Mouse (Mus musculus) yolk sac, embryonic 10.5 days (tissue): ENCODE results near the gene Galns.
"Not testable (repeated sequence)": the region's sequence is repeated elsewhere in the genome, so short reads cannot be mapped to it uniquely, and the experiment has no call there.

Experiments
- DNase-seq: peaks from one replicate; pipeline ENCODE4 v3.0.0-alpha.2; 2017; ENCODE audit warnings: low spot score

The Galns gene

GRCm38 (mm10) chr8:122633205-122633604 is 21.9 kb upstream of the Galns start:
- DNase-seq = no peak

GRCm38 (mm10) chr8:122632134-122632533 is 20.9 kb upstream of the Galns start:
- DNase-seq = not testable (repeated sequence)

- DNase-seq = no peak
Observed at GRCm38 (mm10) chr8:122630696-122631095, 19.4 kb upstream of the Galns start.

DNA sequence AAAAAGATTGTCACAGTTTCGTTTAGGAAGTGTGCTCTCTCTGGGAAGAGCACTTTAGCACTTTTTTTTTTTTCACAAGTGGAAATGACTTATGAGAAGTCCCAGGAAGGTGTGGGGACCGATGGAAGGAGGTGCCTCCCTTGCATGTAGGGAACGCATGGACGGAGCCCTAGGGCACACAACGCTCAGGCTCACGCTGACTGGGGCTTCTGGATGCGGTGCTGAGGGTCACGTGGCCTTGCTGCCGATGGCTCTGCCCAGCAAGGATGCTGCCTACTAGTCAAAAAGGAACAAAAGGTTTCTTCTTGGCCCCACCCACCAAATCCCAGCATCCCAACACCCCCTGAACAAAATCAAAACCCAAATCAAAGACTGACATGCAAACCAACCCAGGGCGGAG is 18.1 kb upstream of the Galns start:
- no peak for DNase-seq

DNA sequence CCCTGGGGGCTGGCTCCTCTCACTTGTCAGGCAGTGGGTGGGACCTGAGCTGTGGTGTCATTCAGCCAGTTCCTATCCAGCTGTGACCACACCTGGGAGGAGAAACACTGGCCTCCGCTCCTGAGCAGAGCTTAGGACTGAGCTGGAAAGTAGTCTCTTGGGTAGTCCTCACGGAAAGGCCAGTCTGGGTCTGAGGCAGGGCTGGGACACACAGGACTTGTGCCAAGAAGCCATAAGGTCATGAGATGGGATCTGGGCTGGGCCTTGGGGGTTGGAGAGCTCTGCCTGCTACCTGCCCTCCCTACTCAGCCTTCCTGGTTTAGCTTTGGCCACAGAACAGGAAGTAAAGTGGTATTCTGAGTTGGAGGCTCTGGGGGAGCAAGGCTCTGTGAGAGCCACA is 15.6 kb upstream of the Galns start:
- DNase-seq = no peak

DNA sequence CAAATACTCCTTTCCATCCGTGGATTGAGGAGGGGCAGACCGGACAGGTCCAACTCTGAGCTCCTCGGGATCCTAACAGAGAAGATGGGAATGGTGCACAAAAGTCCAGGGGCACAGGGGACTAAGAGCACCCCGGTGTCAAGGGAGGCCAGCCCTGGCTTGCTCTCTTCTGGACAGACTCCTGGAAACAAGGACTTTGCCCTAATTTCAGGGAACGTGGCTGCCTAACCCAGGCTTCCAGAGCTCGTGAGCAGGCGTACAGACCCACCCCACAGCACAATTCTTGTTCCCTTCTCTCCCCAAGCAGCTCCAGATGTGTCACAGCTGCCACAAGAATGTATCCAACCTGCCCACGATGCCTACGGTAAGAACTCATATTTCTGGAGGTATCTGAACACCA is 14.5 kb upstream of the Galns start:
- DNase-seq = no peak

GRCm38 (mm10) chr8:122624653-122625052 is 13.4 kb upstream of the Galns start:
- no peak for DNase-seq

DNA sequence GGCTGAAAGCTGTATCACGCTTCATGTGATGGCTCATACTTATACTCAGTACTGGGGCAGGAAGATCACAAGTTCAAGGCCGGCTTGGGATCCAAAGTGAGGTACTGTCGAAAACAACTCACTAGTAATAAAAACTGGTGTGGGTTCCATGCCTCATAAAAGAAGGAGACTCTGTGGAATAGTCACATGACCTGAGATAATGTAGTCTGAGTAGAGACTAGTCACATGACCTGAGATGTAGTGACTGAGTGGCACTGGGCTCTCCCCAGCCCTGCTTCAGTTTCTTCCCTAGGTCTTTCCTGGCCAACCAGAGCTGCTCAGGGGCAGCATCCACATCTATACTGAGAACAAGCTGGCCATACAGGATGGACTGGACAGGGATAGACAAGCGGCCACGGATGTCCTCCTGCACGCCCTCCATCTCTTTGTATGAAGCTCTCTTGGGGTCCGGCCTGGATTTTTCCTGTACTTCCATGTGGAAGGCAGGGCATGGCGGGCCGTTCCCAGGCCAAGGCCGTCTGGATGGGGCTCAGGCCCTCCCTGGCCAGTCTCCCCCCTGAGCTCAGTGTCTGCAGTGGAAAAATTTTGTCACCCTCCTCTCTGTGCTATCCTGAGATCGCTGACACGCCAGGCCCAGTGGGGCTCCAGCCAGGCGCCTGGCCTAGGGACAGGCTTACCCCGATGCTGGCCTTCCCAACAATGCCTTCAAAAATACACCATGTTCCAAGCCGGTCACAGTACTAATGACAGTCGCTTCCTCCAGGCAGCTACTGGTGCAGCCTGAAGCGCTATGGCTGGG is 12.8 kb upstream of the Galns start:
- DNase-seq = no peak

DNA sequence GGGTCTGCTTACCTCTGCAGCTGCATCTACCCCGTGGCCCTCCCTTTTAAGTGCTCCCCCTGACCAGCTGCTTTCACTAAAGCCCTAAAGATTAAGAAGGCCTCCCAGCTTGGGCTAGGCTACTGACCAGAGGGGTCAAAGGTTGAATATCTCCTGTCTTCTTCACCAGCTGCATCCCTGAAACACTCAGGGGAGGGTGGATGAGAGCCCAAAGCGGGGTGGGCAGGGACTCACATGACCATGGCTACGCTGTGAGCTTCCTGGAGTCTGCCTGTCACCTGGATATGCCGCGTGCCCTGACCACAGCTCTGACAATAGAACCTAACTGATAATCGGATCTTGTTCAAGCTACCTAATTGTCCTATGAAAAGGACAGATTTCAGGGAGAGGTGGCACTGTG is 11.5 kb upstream of the Galns start, which contains the start of gene Pabpn1l:
Gene Pabpn1l, minus strand, starts transcription at position 13 of the 400 bp plus-strand sequence.
- DNase-seq = no peak

DNA sequence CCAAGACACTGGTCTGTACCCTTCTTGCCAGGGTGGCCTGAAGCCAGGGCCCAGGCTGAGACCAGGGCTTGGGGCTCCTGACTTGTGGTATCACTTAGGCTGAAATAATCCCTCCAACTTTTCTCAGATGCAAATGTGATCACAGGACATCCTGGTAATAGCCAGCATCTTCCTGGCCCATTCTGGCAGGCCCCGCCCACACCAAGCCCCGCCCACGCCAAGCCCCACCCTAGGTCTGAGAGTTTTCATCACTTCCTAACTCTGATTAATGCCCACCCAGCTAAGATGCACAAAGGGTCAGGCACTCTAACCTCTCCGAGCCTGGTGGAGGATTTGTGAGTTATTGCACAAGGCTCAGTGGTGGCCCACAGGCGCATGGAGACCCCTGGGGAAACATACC is 9.2 kb upstream of the Galns start:
- no peak for DNase-seq

DNA sequence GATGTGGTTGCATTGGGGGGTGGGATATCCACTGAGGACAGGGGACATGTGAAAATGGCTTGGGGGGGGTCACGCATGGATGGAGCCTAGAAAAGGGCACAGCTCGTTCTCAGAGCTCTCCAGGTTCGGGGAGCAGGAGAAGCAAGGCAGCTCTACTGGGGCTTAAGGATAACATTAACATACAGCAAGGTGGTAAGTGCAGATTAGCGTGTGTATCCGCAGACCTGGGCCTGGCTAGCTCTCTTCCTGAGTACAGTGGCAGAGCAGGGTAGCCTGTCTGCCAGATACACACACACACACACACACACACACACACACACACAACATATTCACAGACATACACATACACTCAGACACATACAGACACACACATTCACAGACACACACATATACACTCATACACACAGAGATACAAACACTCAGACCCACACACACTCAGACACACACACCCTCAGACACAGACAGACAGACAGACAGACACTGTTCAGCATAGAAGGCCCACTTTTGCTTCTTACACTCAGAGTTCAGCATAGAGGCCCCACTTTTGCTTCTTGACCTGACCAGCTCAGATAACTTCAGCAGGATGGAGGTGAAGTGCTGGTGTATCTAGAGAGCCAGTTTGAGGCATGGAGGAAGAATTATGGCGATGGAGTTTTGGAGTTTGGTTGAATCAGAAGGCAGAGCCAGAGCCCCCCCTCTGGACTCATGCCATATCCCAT is 7.6 kb upstream of the Galns start:
- DNase-seq = no peak

GRCm38 (mm10) chr8:122617947-122618546 is 6.8 kb upstream of the Galns start:
- peak; percentile 63 for DNase-seq

- no peak for DNase-seq
Observed at GRCm38 (mm10) chr8:122616181-122616905, 5.1 kb upstream of the Galns start.

- no peak for DNase-seq
Observed at GRCm38 (mm10) chr8:122610612-122611277, 518 bp downstream of the Galns start.

DNA sequence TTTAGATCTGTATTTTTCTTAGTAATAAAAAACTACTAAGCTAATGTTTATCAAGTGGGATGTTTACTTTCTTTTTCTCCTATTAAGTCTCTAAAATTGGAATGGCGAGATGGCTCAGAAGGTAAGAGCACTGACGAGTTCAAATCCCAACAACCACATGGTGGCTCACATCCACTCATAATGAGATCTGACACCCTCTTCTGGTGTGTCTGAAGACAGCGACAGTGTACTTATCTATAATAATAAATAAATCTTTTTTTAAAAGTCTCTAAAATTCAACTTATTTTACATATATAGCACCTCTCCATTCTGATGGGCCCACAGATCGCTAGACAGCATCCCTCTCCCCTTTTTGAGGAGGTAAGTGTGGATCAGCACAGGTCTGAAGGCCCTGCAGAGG is 1.1 kb downstream of the Galns start:
- DNase-seq = no peak

- DNase-seq = no peak
Observed at GRCm38 (mm10) chr8:122606810-122607209, 4.5 kb downstream of the Galns start.

GRCm38 (mm10) chr8:122605367-122605766 is 5.9 kb downstream of the Galns start:
- DNase-seq = no peak

- DNase-seq = no peak
Observed at GRCm38 (mm10) chr8:122604640-122605039, 6.6 kb downstream of the Galns start.

- DNase-seq = no peak
Observed at GRCm38 (mm10) chr8:122600666-122601065, 10.6 kb downstream of the Galns start.

DNA sequence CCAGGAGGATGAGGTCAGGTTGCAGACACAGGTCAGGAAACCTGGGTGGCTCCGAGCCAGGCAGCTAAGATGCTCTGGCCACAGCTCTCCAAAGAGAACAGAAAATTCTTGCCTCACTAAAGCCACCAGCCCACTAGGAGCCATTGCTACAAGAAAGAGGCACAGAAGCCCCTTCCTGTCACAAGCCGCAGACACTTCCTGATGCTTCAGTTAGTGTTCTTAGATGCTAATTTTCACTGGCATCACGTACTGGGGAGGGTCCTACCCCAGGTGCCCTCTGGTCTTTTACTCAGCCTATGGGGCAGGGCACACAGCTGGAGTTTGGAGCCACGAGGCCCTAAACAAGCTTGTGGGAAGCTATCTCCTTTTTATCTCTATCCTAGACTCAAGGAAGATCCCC is 15.2 kb downstream of the Galns start:
- DNase-seq = no peak

DNA sequence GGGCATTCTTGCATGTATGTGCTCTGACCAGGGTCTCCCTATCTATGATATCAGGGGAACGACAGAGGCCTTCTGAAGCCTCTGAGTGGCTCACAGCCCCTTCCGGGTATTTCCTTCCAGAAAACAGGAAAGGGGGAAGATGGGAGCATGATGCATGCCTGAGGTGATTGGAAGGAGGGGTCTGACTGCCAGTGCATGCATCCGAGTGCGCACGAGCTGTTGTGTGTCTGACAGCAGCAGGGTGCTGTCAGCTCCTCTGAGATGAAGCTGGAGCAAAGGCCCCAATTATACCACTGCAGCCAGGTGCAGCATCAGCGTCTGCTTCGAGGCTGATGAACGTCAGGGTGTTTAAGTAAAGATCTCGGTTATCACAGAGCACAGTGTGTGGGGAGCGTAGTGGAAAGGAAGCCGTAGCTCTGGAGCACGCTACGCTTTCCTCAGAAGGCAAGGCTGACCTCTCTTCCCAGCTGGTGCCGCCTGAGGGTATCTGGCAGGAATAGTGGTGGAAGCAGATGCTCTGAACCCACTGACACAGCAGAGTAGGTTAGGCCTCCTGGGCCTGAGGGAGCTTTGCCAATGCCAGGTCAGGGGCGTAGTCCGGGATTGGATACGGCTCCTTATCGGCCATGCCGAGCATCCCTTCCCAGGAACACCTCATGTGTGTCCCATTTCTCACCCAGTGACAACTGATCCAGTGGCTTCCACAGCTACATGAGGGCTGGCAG is 17.3 kb downstream of the Galns start:
- no peak for DNase-seq
